Mouse (Mus musculus): Measurements from ENCODE around the gene Acer3.

- TF ChIP-seq CTCF (IDR thresholded peaks at IDR 0.05; ENCODE audit: insufficient read depth, low read length) (no peak), POLR2A (IDR thresholded peaks at IDR 0.05; ENCODE audit: borderline replicate concordance, extremely low read depth, low read depth, low read length) (no peak)
These were observed 147.6 kb downstream of the Acer3 start for GRCm38 (mm10) chr7:98173408-98173807.
